Mouse (Mus musculus) ES-E14 (cell line): Measurements from ENCODE around the gene Crybg2. TPM values are rescaled to one million over a fixed set of nuclear protein-coding genes. Genes with fewer than 3 reads are reported as not detected.

Experiments used
- DNase-seq: peaks from one replicate; pipeline ENCODE4 v3.0.0-alpha.2; 2013; ENCODE audit warnings: low read depth, low spot score
- H3K27ac ChIP-seq: 2 replicates; pipeline ENCODE4 v1.5.1; 2012; ENCODE audit warnings: low read depth, mild to moderate bottlenecking, low read length, moderate library complexity, mixed read lengths; ENCODE audit not compliant: poor library complexity, insufficient read depth, severe bottlenecking
- H3K36me3 ChIP-seq: 2 replicates; pipeline ENCODE4 v1.6.1; 2012; ENCODE audit warnings: mild to moderate bottlenecking, low read length, moderate library complexity, mixed read lengths; ENCODE audit not compliant: control insufficient read depth, poor library complexity, insufficient read depth, severe bottlenecking
- H3K4me1 ChIP-seq, 2 experiments: fragments of 150-350 bp in 1 of 2; sonication (generic) in 1 of 2; 2 replicates each; pipeline ENCODE4 v1.6.1; 2012; ENCODE audit warnings: low read length in 2 of 2, mild to moderate bottlenecking in 1 of 2, mixed read lengths in 1 of 2; ENCODE audit not compliant: control insufficient read depth in 2 of 2, insufficient read depth in 2 of 2, poor library complexity in 1 of 2
- H3K4me3 ChIP-seq, 2 experiments: fragments of 150-350 bp in 1 of 2; sonication (generic) in 1 of 2; 2 replicates each; pipeline ENCODE4 v1.5.1; 2012; ENCODE audit warnings: low read length in 2 of 2, low read depth in 1 of 2, mild to moderate bottlenecking in 1 of 2, mixed read lengths in 1 of 2; ENCODE audit not compliant: insufficient read depth in 1 of 2, poor library complexity in 1 of 2, severe bottlenecking in 1 of 2
- H3K9ac ChIP-seq: 2 replicates; pipeline ENCODE4 v1.6.1; 2012; ENCODE audit warnings: low read depth, mild to moderate bottlenecking, low read length, mixed read lengths; ENCODE audit not compliant: poor library complexity, insufficient read depth, severe bottlenecking
- H3K9me3 ChIP-seq: fragments of 150-350 bp; sonication (generic); 2 replicates; pipeline ENCODE4 v1.6.1; 2012; ENCODE audit warnings: low read depth, mild to moderate bottlenecking, low read length; ENCODE audit not compliant: control insufficient read depth, insufficient read depth
- CHD2 ChIP-seq: IDR thresholded peaks from 2 replicates; pipeline ENCODE4 v1.6.1; 2014; ENCODE audit warnings: mild to moderate bottlenecking, low read depth, low read length, inconsistent platforms
- HCFC1 ChIP-seq: IDR thresholded peaks from 2 replicates; pipeline ENCODE4 v1.6.1; 2012; ENCODE audit warnings: low read length, inconsistent platforms, borderline replicate concordance; ENCODE audit not compliant: insufficient read depth
- MAFK ChIP-seq: IDR thresholded peaks from 2 replicates; pipeline ENCODE4 v1.6.1; 2014; ENCODE audit warnings: mild to moderate bottlenecking, low read depth, low read length, inconsistent platforms; ENCODE audit not compliant: insufficient read depth
- ZC3H11A ChIP-seq: IDR thresholded peaks from 2 replicates; pipeline ENCODE4 v1.6.1; 2012; ENCODE audit warnings: low read depth, mild to moderate bottlenecking, inconsistent platforms, low read length, borderline replicate concordance
- ZNF384 ChIP-seq: IDR thresholded peaks from 2 replicates; pipeline ENCODE4 v1.6.1; 2012; ENCODE audit warnings: low read depth, low read length, inconsistent platforms
- in situ Hi-C, 2 experiments: fragments of 600-800 bp; cut with MboI; formaldehyde crosslinking; loops; one replicate each; pipeline ENCODE4 v1.15.1; 2025; ENCODE audit warnings: low sequenced_read_pairs in 2 of 2, inconsistent platforms in 1 of 2; ENCODE audit not compliant: unreplicated experiment in 2 of 2
- total RNA-seq: library from RNA; depleted of rRNA; stranded (reverse); fragments of 300-350 nt; gene quantifications from 2 replicates; pipeline ENCODE4 v1.2.3, GENCODE M21; 2012

Gene Crybg2
- total RNA-seq, 1 experiment, result 12.6 TPM

GRCm38 (mm10) chr4:134115215-134116144 is 54.9 kb downstream of the Crybg2 start:
- Histone ChIP-seq H3K27ac (peak overlapping the region; percentile 95), H3K9me3 (no peaks in the 10 kb centered on the region), H3K9ac (peak overlapping the region; percentile 44; the same call in 1 of the 2 replicates), H3K36me3 (no peaks in the 10 kb centered on the region), H3K4me3 (peak overlapping the region in 1 of 2 experiments; percentile 31; a peak in 1 of 4 replicates), H3K4me1 (peaks cover 16 to 60% of the 10 kb centered on the region in 2 experiments)
- TF ChIP-seq MAFK, result no peak
- TF ChIP-seq HCFC1, result no peak
- TF ChIP-seq CHD2, result no peak
- in situ Hi-C loops, result no loop called here
- no peak for DNase-seq

- Histone ChIP-seq H3K4me3 (no peak overlapping the region), H3K9ac (peak overlapping the region; percentile 40; the same call in 1 of the 2 replicates), H3K27ac (peak overlapping the region; percentile 95), H3K36me3 (no peaks in the 10 kb centered on the region), H3K4me1 (peaks cover 20 to 66% of the 10 kb centered on the region in 2 experiments), H3K9me3 (no peaks in the 10 kb centered on the region)
- no peak for TF ChIP-seq HCFC1
- no peak for TF ChIP-seq ZNF384
- no peak for TF ChIP-seq MAFK
- TF ChIP-seq ZC3H11A, result no peak
- TF ChIP-seq CHD2, result no peak
- in situ Hi-C loops, result no loop called here
- DNase-seq, result no peak
These were observed 55.9 kb downstream of the Crybg2 start for GRCm38 (mm10) chr4:134116501-134116900.

GRCm38 (mm10) chr4:134117012-134117411 is 56.4 kb downstream of the Crybg2 start:
- H3K36me3 ChIP-seq, result no peaks in the 10 kb centered on the region
- in situ Hi-C loops, result no loop called here
- no peak overlapping the region for H3K4me3 ChIP-seq
- no peak for DNase-seq
- H3K27ac ChIP-seq, result peak overlapping the region; percentile 95
- peak overlapping the region; percentile 92; the same call in 1 of the 2 replicates for H3K9ac ChIP-seq
- no peak for TF ChIP-seq ZC3H11A
- no peak for TF ChIP-seq MAFK
- no peak for TF ChIP-seq CHD2
- TF ChIP-seq ZNF384, result no peak
- TF ChIP-seq HCFC1, result no peak
- peaks cover 20 to 65% of the 10 kb centered on the region in 2 experiments for H3K4me1 ChIP-seq
- no peaks in the 10 kb centered on the region for H3K9me3 ChIP-seq

GRCm38 (mm10) chr4:134118126-134118800 is 57.6 kb downstream of the Crybg2 start:
- Histone ChIP-seq H3K9me3 (no peaks in the 10 kb centered on the region), H3K27ac (peak overlapping the region; percentile 95), H3K4me1 (peaks cover 20 to 61% of the 10 kb centered on the region in 2 experiments), H3K9ac (peak overlapping the region; percentile 92), H3K36me3 (no peaks in the 10 kb centered on the region), H3K4me3 (peak overlapping the region; percentile 35 to 63)
- no peak for DNase-seq
- in situ Hi-C loops, result no loop called here
- TF ChIP-seq CHD2 (no peak), ZC3H11A (no peak), MAFK (no peak), HCFC1 (no peak), ZNF384 (no peak)
